Mouse (Mus musculus): Measurements from ENCODE around the gene Ap5b1. TPM values are rescaled to one million over a fixed set of nuclear protein-coding genes. Genes with fewer than 3 reads are reported as not detected.
A peak's percentile ranks its signal among the peaks of the same experiment; 100 is the strongest.

Gene Ap5b1
- polyA plus RNA-seq, 1 experiment, result 37.1 TPM

- Histone ChIP-seq H3K27ac (ENCODE audit: insufficient read depth, low read depth, low read length) (peak overlapping the region; percentile 97), H3K4me1 (ENCODE audit: control insufficient read depth, insufficient read depth, insufficient read length, low read length) (peaks cover 34% of the 10 kb centered on the region), H3K27me3 (ENCODE audit: control insufficient read depth, insufficient read depth, low read length) (no peaks in the 10 kb centered on the region), H3K4me3 (ENCODE audit: low read depth, low read length) (peak overlapping the region; percentile 89), H3K36me3 (ENCODE audit: control insufficient read depth, insufficient read depth, low read length) (0 out of 2 replicates have a peak, but pooled peaks cover 2% of the 10 kb centered on the region)
- TF ChIP-seq CTCF (IDR thresholded peaks at IDR 0.05; ENCODE audit: extremely low read depth, insufficient read length, insufficient replicate concordance, low read depth, low read length) (no peak), POLR2A (IDR thresholded peaks at IDR 0.05; ENCODE audit: low read depth, low read length) (no peak)
- WGBS, result 11% methylated on average over 8 of the region's 8 CpGs
Measured at GRCm38 (mm10) chr19:5559229-5559628, 8.6 kb upstream of the Ap5b1 start.

DNA sequence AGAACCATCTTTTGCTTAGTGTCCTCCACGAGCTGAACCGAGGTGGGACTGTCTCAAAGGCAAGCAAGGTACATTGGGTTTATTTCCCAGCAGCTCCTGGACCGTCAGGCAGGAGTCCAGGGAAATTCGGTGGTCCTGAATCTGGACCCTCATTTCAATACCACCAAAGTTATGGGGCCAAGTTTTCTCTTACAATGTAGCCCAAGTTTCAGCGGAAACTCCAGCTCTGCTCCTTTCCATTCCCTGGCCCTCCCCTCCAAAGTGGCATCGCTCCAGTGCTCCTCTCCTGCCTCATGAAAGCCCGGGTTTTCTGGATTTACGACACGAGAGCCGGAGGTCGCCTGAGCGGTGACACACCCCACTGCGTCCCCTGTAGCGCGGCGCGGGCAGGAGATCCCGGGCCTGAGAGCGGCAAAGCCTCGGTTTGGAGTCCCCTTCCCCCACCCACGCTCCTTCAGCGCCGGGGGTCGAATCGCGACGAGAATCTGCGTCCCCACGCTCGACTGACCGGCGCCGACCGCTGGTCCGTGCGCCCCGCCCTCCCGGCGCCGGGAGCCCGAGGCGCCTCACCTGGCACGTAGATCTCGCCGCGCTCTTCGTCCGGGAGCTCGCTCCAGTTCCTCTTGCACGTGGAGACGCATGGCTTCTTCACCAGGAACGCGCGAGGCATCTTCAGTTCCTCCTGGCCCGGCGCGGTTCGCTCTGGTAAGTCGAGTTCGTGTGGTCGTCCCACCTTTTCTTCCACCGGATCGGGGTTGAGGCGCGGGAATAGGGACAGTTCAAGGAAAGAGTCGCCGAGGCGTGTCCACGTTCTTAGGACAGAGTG, 8.0 kb upstream of the Ap5b1 start:
- H3K27me3 ChIP-seq (ENCODE audit: control insufficient read depth, insufficient read depth, low read length), result no peaks in the 10 kb centered on the region
- peak overlapping the region; percentile 89 for H3K4me3 ChIP-seq (ENCODE audit: low read depth, low read length)
- peak overlapping the region; percentile 97 for H3K27ac ChIP-seq (ENCODE audit: insufficient read depth, low read depth, low read length)
- H3K4me1 ChIP-seq (ENCODE audit: control insufficient read depth, insufficient read depth, insufficient read length, low read length), result peaks cover 32% of the 10 kb centered on the region
- TF ChIP-seq CTCF (IDR thresholded peaks at IDR 0.05; ENCODE audit: extremely low read depth, insufficient read length, insufficient replicate concordance, low read depth, low read length) (no peak), POLR2A (IDR thresholded peaks at IDR 0.05; ENCODE audit: low read depth, low read length) (no peak)
- 0 out of 2 replicates have a peak, but pooled peaks cover 2% of the 10 kb centered on the region for H3K36me3 ChIP-seq (ENCODE audit: control insufficient read depth, insufficient read depth, low read length)
- under 1% methylated on average over 69 of the region's 69 CpGs for WGBS

DNA sequence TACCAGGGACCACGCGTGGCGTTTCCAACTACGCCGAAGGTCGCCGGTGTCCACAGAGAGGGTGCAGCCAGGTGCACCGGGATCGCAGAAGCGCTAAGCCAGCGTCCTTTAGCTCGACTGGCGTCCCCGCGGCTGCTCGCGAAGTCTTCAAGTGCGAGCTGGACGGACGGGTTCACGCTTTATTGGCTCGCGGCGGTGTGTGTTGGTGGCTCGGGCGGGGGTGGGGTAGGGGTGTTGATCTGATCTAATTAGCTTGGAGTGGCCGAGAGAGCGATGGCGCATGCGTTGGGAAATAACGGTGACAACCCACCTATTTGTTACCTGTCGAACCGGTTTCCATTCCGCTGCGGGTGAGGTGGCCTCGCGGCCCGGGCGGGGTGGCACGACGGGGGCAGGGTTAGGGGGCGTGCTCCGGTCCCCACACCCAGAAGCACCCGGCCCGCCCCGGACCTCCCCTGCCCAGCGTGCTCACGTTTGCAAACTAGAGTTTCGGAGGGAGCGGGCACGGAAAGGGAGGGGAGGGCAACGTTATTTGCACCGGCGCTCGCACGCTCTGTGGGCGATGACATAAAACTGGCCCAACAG, 7.3 kb upstream of the Ap5b1 start, which contains the start of gene Ovol1:
Gene Ovol1, minus strand, starts transcription at position 190 of the 585 bp plus-strand sequence.
- Histone ChIP-seq H3K27me3 (ENCODE audit: control insufficient read depth, insufficient read depth, low read length) (no peaks in the 10 kb centered on the region), H3K36me3 (ENCODE audit: control insufficient read depth, insufficient read depth, low read length) (no peaks in the 10 kb centered on the region), H3K4me1 (ENCODE audit: control insufficient read depth, insufficient read depth, insufficient read length, low read length) (peaks cover 27% of the 10 kb centered on the region), H3K27ac (ENCODE audit: insufficient read depth, low read depth, low read length) (peak within 1 kb of the TSS; percentile 97), H3K4me3 (ENCODE audit: low read depth, low read length) (peak within 1 kb of the TSS; percentile 89)
- TF ChIP-seq POLR2A (IDR thresholded peaks at IDR 0.05; ENCODE audit: low read depth, low read length) (peak; percentile 77; the same call in 1 of the 2 replicates), CTCF (IDR thresholded peaks at IDR 0.05; ENCODE audit: extremely low read depth, insufficient read length, insufficient replicate concordance, low read depth, low read length) (no peak)
- WGBS, result 1% methylated on average over 57 of the region's 57 CpGs

DNA sequence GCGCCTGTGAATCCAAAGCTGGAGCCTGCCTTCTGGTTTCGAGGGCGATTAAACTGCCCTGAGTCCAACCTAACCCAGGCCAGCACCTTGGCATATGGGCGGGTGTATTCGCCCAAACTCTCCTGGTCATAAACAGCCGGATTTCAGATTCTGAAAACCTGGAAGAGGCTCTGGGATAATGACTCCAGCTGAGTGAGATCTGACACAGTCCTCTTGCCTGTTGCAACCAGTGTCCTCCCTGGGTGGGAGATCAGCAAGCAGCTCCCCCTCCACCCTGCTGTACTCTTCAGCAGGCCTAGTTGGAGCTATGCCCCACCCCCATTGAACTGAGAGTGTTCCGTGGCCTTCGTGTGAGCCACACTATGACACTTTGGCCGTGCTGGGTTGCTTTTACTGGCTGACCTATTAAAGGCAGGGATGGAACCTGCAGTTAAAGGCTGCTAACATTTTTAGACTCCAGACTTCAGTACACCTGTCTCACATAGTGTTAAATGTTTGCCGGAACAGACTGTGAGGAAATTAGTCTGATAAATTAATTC, 6.5 kb upstream of the Ap5b1 start:
- Histone ChIP-seq H3K27ac (ENCODE audit: insufficient read depth, low read depth, low read length) (peak overlapping the region; percentile 96), H3K27me3 (ENCODE audit: control insufficient read depth, insufficient read depth, low read length) (no peaks in the 10 kb centered on the region), H3K36me3 (ENCODE audit: control insufficient read depth, insufficient read depth, low read length) (no peaks in the 10 kb centered on the region), H3K4me3 (ENCODE audit: low read depth, low read length) (peak overlapping the region; percentile 89), H3K4me1 (ENCODE audit: control insufficient read depth, insufficient read depth, insufficient read length, low read length) (peaks cover 24% of the 10 kb centered on the region)
- TF ChIP-seq CTCF (IDR thresholded peaks at IDR 0.05; ENCODE audit: extremely low read depth, insufficient read length, insufficient replicate concordance, low read depth, low read length) (no peak), POLR2A (IDR thresholded peaks at IDR 0.05; ENCODE audit: low read depth, low read length) (no peak)
- 13% methylated on average over 10 of the region's 10 CpGs for WGBS

DNA sequence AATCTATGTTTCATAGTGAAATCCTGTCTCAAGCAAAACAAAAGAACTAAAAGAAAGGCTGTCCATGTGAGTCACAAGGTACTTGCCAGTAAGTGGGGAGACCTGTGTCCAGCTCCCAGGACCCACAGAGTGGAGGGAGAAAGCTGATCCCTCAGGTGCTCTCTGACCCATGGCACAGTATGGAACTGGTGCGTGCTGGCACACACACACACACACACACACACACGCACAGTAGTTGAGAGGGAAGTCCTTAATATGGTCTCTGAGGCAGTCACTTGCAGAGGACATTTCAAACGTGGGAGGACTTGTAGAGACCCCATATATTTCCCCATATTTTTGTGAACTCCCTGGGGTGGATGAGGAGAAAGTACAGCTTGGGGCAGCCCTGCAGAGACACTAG, 5.9 kb upstream of the Ap5b1 start:
- no peaks in the 10 kb centered on the region for H3K36me3 ChIP-seq (ENCODE audit: control insufficient read depth, insufficient read depth, low read length)
- TF ChIP-seq CTCF (IDR thresholded peaks at IDR 0.05; ENCODE audit: extremely low read depth, insufficient read length, insufficient replicate concordance, low read depth, low read length) (no peak), POLR2A (IDR thresholded peaks at IDR 0.05; ENCODE audit: low read depth, low read length) (no peak)
- peak overlapping the region; percentile 31 for H3K4me3 ChIP-seq (ENCODE audit: low read depth, low read length)
- WGBS, result 26% methylated on average over 3 of the region's 3 CpGs
- H3K27ac ChIP-seq (ENCODE audit: insufficient read depth, low read depth, low read length), result peak overlapping the region; percentile 96
- peaks cover 25% of the 10 kb centered on the region for H3K4me1 ChIP-seq (ENCODE audit: control insufficient read depth, insufficient read depth, insufficient read length, low read length)
- no peaks in the 10 kb centered on the region for H3K27me3 ChIP-seq (ENCODE audit: control insufficient read depth, insufficient read depth, low read length)

DNA sequence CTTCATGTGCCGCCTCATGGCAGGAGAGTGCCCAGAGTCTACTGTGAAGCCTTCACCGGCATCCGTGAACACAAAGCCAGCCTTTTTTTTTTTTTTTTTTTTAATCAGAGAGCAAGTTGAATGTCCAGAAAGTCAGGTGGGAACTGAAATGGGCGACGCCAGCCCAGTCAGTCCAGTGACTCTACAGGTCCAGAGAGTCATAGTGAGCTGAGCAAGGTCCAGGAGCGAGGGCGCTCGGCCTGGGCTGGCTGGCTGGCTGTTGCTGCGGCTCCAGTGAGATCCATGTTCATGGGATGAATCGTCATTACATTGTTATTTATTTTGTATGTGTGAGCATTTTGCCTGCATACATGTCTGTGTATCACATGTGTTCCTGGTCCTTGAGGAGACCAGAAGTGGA, 5.0 kb upstream of the Ap5b1 start:
- 69% methylated on average over 10 of the region's 10 CpGs for WGBS
- Histone ChIP-seq H3K36me3 (ENCODE audit: control insufficient read depth, insufficient read depth, low read length) (no peaks in the 10 kb centered on the region), H3K4me3 (ENCODE audit: low read depth, low read length) (0 out of 2 replicates have a peak overlapping the region, but pooled peaks have one; percentile 4), H3K4me1 (ENCODE audit: control insufficient read depth, insufficient read depth, insufficient read length, low read length) (peaks cover 22% of the 10 kb centered on the region), H3K27ac (ENCODE audit: insufficient read depth, low read depth, low read length) (peak overlapping the region; percentile 96), H3K27me3 (ENCODE audit: control insufficient read depth, insufficient read depth, low read length) (no peaks in the 10 kb centered on the region)
- TF ChIP-seq POLR2A (IDR thresholded peaks at IDR 0.05; ENCODE audit: low read depth, low read length) (no peak), CTCF (IDR thresholded peaks at IDR 0.05; ENCODE audit: extremely low read depth, insufficient read length, insufficient replicate concordance, low read depth, low read length) (no peak)

DNA sequence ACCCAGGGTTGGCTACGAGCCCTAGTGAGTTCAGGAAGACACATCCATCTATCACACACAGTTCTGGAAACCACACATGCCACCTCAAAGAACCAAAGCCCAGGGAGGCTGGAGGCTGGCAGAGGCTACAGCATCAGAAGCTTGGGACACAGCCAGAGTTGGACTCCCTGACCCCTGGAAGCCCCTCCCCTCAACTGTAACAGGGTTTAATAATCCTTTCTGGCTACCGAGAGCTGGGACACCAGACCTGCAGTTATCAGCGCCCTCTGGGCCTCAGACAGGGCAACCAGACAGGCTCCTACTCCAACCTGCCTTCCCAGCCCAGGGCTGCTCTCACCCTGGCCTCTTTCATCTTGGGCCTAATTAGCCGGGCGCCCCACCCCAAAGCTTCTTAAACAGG, 1.5 kb upstream of the Ap5b1 start:
- no peaks in the 10 kb centered on the region for H3K27me3 ChIP-seq (ENCODE audit: control insufficient read depth, insufficient read depth, low read length)
- TF ChIP-seq POLR2A (IDR thresholded peaks at IDR 0.05; ENCODE audit: low read depth, low read length), result no peak
- TF ChIP-seq CTCF (IDR thresholded peaks at IDR 0.05; ENCODE audit: extremely low read depth, insufficient read length, insufficient replicate concordance, low read depth, low read length), result no peak
- 43% methylated on average over 5 of the region's 5 CpGs for WGBS
- no peak overlapping the region for H3K27ac ChIP-seq (ENCODE audit: insufficient read depth, low read depth, low read length)
- no peak overlapping the region for H3K4me3 ChIP-seq (ENCODE audit: low read depth, low read length)
- H3K36me3 ChIP-seq (ENCODE audit: control insufficient read depth, insufficient read depth, low read length), result peaks cover 22% of the 10 kb centered on the region
- H3K4me1 ChIP-seq (ENCODE audit: control insufficient read depth, insufficient read depth, insufficient read length, low read length), result peaks cover 41% of the 10 kb centered on the region
